In the genomic region with DNA sequence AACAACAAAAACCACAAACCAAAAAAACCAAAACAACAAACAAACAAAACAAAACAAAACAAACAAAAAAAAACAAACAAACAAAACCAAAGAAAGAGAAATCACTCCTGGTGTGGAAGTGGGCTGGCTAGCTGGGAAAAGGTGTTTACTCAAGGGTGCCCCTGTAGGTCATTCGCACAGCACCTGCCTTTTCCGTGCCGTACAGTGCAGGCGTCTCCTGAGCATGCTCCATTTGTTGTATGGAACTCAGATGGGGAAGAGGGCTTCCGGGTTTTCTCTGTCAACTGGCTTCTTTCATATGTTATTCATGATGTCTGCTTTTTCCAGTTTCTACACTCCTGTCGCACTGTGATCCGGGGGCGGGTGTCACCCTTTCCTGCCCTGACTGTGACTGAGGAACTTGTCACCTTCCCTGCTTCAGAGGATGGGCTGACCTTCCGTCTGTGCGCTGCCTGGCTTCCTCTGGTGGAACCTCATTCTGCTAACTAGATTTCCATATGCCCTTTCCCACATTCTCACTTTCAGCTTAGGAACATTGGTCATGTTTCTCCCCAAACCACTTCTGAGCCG, we compare ENCODE assay signal across 9 mouse cellular contexts.
A peak's percentile ranks its signal among the peaks of the same experiment; 100 is the strongest.
DNase-seq lines count a peak whose midpoint lies in the region; ATAC-seq and TF ChIP-seq lines count a peak whose summit lies in the region.
"Had no signal": no experiment of that assay in that cellular context is flagged by ENCODE, and none has a peak within 500 bp of the region (broad histone marks: within the 10 kb centered on the region; RNA-seq: fewer than 3 reads in every experiment).

No protein-coding gene starts in this region.

- H3K4me3 ChIP-seq in hindbrain, embryonic 13.5 days, result no peak overlapping the region
- no peak overlapping the region for H3K4me3 ChIP-seq in hindbrain, embryonic 10.5 days
- peak overlapping the region; percentile 57 for H3K4me3 ChIP-seq in E14TG2a.4 (replicated peaks; ENCODE audit: low read length)
- H3K4me3 ChIP-seq in embryonic facial prominence, embryonic 13.5 days, result no peak overlapping the region
- H3K4me3 ChIP-seq in liver, embryonic 12.5 days, result no peak overlapping the region

- TF ChIP-seq CTCF in E14TG2a.4 (conservative IDR thresholded peaks at IDR 0.05; ENCODE audit: low read length), result 0 out of 2 replicates have a peak, but pooled peaks have one; percentile 8

- H3K36me3 ChIP-seq in hindbrain, embryonic 13.5 days, result no peaks in the 10 kb centered on the region
- no peaks in the 10 kb centered on the region for H3K36me3 ChIP-seq in hindbrain, embryonic 10.5 days
- H3K36me3 ChIP-seq in E14TG2a.4 (ENCODE audit: insufficient read depth, low read length), result no peaks in the 10 kb centered on the region
- no peaks in the 10 kb centered on the region for H3K36me3 ChIP-seq in embryonic facial prominence, embryonic 13.5 days
- no peaks in the 10 kb centered on the region for H3K36me3 ChIP-seq in liver, embryonic 12.5 days

- ATAC-seq in hindbrain, embryonic 13.5 days (ENCODE audit: low FRiP score), result no peak
- no peak for ATAC-seq in embryonic facial prominence, embryonic 13.5 days (ENCODE audit: insufficient number of reproducible peaks, insufficient read depth, low FRiP score, low TSS enrichment, low read depth)
- no peak for ATAC-seq in liver, embryonic 12.5 days

- no peaks in the 10 kb centered on the region for H3K27me3 ChIP-seq in hindbrain, embryonic 13.5 days
- no peaks in the 10 kb centered on the region for H3K27me3 ChIP-seq in hindbrain, embryonic 10.5 days (ENCODE audit: insufficient read depth, poor library complexity, severe bottlenecking)
- H3K27me3 ChIP-seq in E14TG2a.4 (ENCODE audit: insufficient read depth, low read length), result peaks cover 18% of the 10 kb centered on the region
- no peaks in the 10 kb centered on the region for H3K27me3 ChIP-seq in embryonic facial prominence, embryonic 13.5 days
- 0 out of 2 replicates have a peak, but pooled peaks cover 3% of the 10 kb centered on the region for H3K27me3 ChIP-seq in liver, embryonic 12.5 days (replicated peaks)

- no peak overlapping the region for H3K9ac ChIP-seq in hindbrain, embryonic 13.5 days
- no peak overlapping the region for H3K9ac ChIP-seq in embryonic facial prominence, embryonic 13.5 days
- no peak overlapping the region for H3K9ac ChIP-seq in liver, embryonic 12.5 days

- H3K4me1 ChIP-seq in hindbrain, embryonic 13.5 days (replicated peaks), result no peaks in the 10 kb centered on the region
- no peaks in the 10 kb centered on the region for H3K4me1 ChIP-seq in hindbrain, embryonic 10.5 days (replicated peaks)
- H3K4me1 ChIP-seq in E14TG2a.4 (replicated peaks; ENCODE audit: low read depth, low read length), result peaks cover 11% of the 10 kb centered on the region
- no peaks in the 10 kb centered on the region for H3K4me1 ChIP-seq in embryonic facial prominence, embryonic 13.5 days
- no peaks in the 10 kb centered on the region for H3K4me1 ChIP-seq in liver, embryonic 12.5 days

- no peaks in the 10 kb centered on the region for H3K9me3 ChIP-seq in hindbrain, embryonic 13.5 days
- 0 out of 2 replicates have a peak, but pooled peaks cover 3% of the 10 kb centered on the region for H3K9me3 ChIP-seq in hindbrain, embryonic 10.5 days
- H3K9me3 ChIP-seq in E14TG2a.4 (ENCODE audit: low read length), result no peaks in the 10 kb centered on the region
- 0 out of 2 replicates have a peak, but pooled peaks cover 2% of the 10 kb centered on the region for H3K9me3 ChIP-seq in embryonic facial prominence, embryonic 13.5 days
- no peaks in the 10 kb centered on the region for H3K9me3 ChIP-seq in liver, embryonic 12.5 days (replicated peaks)

- WGBS in hindbrain, embryonic 13.5 days, result 71% methylated on average over 11 of the region's 11 CpGs
- WGBS in hindbrain, embryonic 10.5 days, result 73% methylated on average over 11 of the region's 11 CpGs
- WGBS in embryonic facial prominence, embryonic 13.5 days, result 60% methylated on average over 11 of the region's 11 CpGs
- 32% methylated on average over 11 of the region's 11 CpGs for whole genome bisulfite sequencing in liver, embryonic 12.5 days (ENCODE audit: insufficient replicate concordance)

- no peak overlapping the region for H3K27ac ChIP-seq in hindbrain, embryonic 13.5 days
- no peak overlapping the region for H3K27ac ChIP-seq in hindbrain, embryonic 10.5 days
- H3K27ac ChIP-seq in embryonic facial prominence, embryonic 13.5 days, result no peak overlapping the region
- no peak overlapping the region for H3K27ac ChIP-seq in liver, embryonic 12.5 days

- DNase-seq in hindbrain, embryonic 10.5 days (ENCODE audit: low spot score), result no peak
- no peak for DNase-seq in adrenal gland, adult 18-20 months (ENCODE audit: low spot score in 2 of 2)
- no peak for DNase-seq in adrenal gland, adult (ENCODE audit: inconsistent age in 2 of 2, low spot score in 1 of 2)
- DNase-seq in adrenal gland, postnatal 14 days, result no peak
- DNase-seq: gastrocnemius, postnatal 10 days had no signal

- H3K4me2 ChIP-seq in hindbrain, embryonic 13.5 days, result peak overlapping the region; percentile 27
- peak overlapping the region; percentile 47; the same call in 1 of the 2 replicates for H3K4me2 ChIP-seq in embryonic facial prominence, embryonic 13.5 days
- H3K4me2 ChIP-seq in liver, embryonic 12.5 days, result peak overlapping the region; percentile 29
